Mouse (Mus musculus): ENCODE measurements at regions not wholly inside any gene's neighbourhood (a gene's known extent, or its start where the extent isn't known, plus 50 kb on each side); places are given as distances from the start of the nearest gene placed in this dataset.

DNA sequence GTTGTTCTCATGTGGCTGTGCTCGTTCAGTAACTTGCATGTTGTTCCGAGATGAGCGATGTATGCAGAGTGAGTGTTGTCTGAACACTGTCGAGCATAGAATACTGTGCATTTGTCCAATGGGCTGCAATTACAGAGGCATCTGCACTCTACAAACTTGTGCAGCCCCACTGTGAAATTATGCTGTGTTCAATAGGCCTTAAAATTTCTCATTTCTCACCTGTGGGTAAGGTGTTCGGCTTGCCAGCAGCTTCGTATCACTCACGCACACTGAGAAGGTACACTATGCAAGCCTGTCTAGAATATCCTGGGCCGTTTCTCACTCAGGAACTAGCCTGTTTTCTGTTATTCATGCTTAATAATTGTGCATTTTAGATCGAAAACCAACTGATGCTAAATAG lies 479.8 kb downstream of the Tmem182 start:
- Histone ChIP-seq H3K27ac (ENCODE audit: insufficient read depth, low read depth, low read length) (no peak overlapping the region), H3K27me3 (replicated peaks; ENCODE audit: control insufficient read depth, insufficient read depth, low read length) (no peaks in the 10 kb centered on the region), H3K36me3 (ENCODE audit: control insufficient read depth, insufficient read depth, low read length) (no peaks in the 10 kb centered on the region), H3K4me3 (ENCODE audit: insufficient read depth, low read depth, low read length) (no peak overlapping the region), H3K4me1 (ENCODE audit: control insufficient read depth, insufficient read depth, low read length) (no peaks in the 10 kb centered on the region)
- 88% methylated on average over 9 of the region's 9 CpGs for WGBS
- TF ChIP-seq POLR2A (IDR thresholded peaks at IDR 0.05; ENCODE audit: low read depth, low read length) (no peak), CTCF (conservative IDR thresholded peaks at IDR 0.05; ENCODE audit: insufficient read depth, insufficient read length, low read depth, low read length) (no peak)
- DNase-seq: no peak

DNA sequence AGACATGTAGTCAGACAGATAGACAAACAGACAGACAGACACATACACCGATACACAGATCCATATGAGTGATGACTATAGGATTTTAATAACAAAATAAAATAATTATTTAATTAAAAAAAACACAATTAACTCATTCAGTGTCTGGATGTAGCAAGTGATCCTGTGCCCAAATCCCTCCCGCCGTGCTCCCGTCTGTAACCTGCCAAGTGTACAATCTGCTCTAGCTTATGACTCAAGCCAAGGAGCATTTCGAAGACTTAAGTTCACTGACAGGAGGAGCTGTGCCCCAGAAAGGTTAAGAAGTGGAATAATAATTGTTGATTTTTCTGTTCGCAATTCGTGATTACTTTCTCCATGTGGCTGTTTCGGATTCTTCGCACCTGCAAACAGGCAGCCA lies 480.8 kb downstream of the Tmem182 start:
- Histone ChIP-seq H3K4me1 (ENCODE audit: control insufficient read depth, insufficient read depth, low read length) (no peaks in the 10 kb centered on the region), H3K4me3 (ENCODE audit: insufficient read depth, low read depth, low read length) (no peak overlapping the region), H3K27me3 (replicated peaks; ENCODE audit: control insufficient read depth, insufficient read depth, low read length) (no peaks in the 10 kb centered on the region), H3K27ac (ENCODE audit: insufficient read depth, low read depth, low read length) (no peak overlapping the region), H3K36me3 (ENCODE audit: control insufficient read depth, insufficient read depth, low read length) (no peaks in the 10 kb centered on the region)
- WGBS: 86% methylated on average over 9 of the region's 9 CpGs
- no peak for DNase-seq
- TF ChIP-seq CTCF (conservative IDR thresholded peaks at IDR 0.05; ENCODE audit: insufficient read depth, insufficient read length, low read depth, low read length) (no peak), POLR2A (IDR thresholded peaks at IDR 0.05; ENCODE audit: low read depth, low read length) (no peak)

DNA sequence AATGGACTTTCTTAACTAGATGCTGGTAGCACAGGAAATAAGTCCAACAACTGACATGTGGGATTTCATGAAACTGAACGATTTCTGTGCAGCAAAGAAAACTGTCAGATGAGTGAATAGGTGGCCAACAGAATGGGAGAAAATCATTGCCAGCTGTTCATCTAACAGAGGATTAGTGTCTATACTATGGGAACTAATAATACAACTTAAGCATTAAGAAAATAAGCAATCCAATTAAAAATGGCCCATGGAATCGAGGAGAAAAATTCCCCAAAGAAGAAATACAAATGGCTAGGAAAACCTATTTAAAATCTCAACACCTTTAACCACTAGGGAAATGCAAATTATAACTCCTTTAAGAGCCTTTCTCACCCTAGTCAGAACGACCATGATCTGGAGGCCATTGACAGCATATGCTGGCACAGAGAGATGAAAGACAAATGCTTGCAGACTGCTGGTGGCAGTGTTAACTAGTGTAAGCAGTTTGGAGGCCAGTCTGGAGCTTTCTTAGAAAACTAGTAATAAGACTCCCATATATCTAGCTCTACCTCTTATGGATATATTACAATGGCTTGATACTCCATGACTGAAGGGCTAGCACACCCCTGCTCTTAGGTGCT lies 521.6 kb downstream of the Tmem182 start:
- no peaks in the 10 kb centered on the region for H3K36me3 ChIP-seq (ENCODE audit: control insufficient read depth, insufficient read depth, low read length)
- H3K4me3 ChIP-seq (ENCODE audit: insufficient read depth, low read depth, low read length): no peak overlapping the region
- TF ChIP-seq POLR2A (IDR thresholded peaks at IDR 0.05; ENCODE audit: low read depth, low read length): no peak
- no peak overlapping the region for H3K27ac ChIP-seq (ENCODE audit: insufficient read depth, low read depth, low read length)
- WGBS: 53% methylated on average over 3 of the region's 3 CpGs
- DNase-seq: no peak
- H3K27me3 ChIP-seq (replicated peaks; ENCODE audit: control insufficient read depth, insufficient read depth, low read length): no peaks in the 10 kb centered on the region
- H3K4me1 ChIP-seq (ENCODE audit: control insufficient read depth, insufficient read depth, low read length): no peaks in the 10 kb centered on the region

DNA sequence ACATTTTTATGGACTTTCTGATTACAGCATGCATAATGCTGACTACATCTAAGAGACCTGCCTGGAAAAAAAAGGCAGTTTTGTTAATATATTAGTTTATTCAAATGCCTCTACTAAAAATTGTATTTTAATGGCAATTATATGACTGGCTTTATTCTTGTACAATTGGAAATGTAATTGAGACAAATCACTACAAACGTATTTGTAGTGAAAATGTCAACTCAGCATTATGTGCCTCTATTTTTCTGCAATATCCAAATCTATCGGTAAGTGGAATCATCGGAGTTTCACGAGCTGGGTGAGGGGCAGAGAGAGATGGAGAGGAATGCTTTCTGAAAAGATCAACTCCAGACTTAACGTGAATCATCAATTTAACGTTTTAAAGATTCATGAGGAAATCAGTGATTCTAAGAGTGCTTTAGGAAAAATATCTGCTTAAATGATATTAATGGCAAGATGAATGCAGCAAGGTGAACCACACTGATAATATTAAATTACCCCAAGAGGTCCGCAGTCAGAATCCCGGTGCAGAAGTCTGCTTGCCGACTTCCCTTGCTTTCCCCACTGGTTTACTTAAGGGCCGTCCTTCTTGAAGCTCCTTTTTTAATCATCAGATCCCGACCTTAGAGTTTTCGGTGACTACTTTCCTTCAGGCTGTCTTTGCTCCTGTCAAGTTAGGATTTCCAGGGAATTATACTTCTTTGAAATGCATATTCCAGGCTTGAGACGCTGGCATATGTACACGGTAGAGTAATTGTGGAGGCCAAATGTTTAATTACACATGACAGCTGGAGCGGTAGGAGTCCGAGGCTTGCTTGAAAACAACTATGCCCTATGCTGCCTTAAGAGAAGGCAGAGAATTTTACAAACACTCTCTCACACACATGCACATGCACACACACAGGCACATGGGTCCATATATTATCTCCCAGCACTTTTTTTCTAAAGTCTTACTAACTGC lies 544.7 kb downstream of the Tmem182 start:
- Histone ChIP-seq H3K27me3 (replicated peaks; ENCODE audit: control insufficient read depth, insufficient read depth, low read length) (no peaks in the 10 kb centered on the region), H3K36me3 (ENCODE audit: control insufficient read depth, insufficient read depth, low read length) (no peaks in the 10 kb centered on the region), H3K27ac (ENCODE audit: insufficient read depth, low read depth, low read length) (no peak overlapping the region), H3K4me1 (ENCODE audit: control insufficient read depth, insufficient read depth, low read length) (no peaks in the 10 kb centered on the region), H3K4me3 (ENCODE audit: insufficient read depth, low read depth, low read length) (no peak overlapping the region)
- WGBS: 72% methylated on average over 16 of the region's 16 CpGs
- no peak for TF ChIP-seq POLR2A (IDR thresholded peaks at IDR 0.05; ENCODE audit: low read depth, low read length)
- TF ChIP-seq CTCF (conservative IDR thresholded peaks at IDR 0.05; ENCODE audit: insufficient read depth, insufficient read length, low read depth, low read length): no peak
- DNase-seq: no peak

DNA sequence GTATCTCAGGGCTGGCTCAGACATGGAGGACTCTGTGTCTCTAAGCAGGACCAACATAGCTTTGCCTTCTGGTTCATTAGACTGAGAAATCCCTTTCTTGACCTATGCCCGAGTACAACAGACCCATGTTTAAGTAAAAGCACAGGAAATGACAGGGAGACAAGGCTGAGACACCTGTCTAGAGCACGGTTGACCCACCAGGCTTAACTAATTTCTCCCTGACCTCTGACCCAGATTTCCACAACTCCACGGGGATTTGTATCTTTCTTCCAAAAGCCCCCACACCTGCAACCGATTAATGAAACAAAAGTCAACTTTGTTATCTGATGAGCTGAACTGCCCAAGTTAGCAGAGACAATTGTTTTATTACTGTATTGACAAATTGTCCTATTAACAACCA lies 553.7 kb downstream of the Tmem182 start:
- TF ChIP-seq POLR2A (IDR thresholded peaks at IDR 0.05; ENCODE audit: low read depth, low read length) (no peak), CTCF (conservative IDR thresholded peaks at IDR 0.05; ENCODE audit: insufficient read depth, insufficient read length, low read depth, low read length) (no peak)
- Histone ChIP-seq H3K4me3 (ENCODE audit: insufficient read depth, low read depth, low read length) (no peak overlapping the region), H3K4me1 (ENCODE audit: control insufficient read depth, insufficient read depth, low read length) (no peaks in the 10 kb centered on the region), H3K36me3 (ENCODE audit: control insufficient read depth, insufficient read depth, low read length) (no peaks in the 10 kb centered on the region), H3K27me3 (replicated peaks; ENCODE audit: control insufficient read depth, insufficient read depth, low read length) (no peaks in the 10 kb centered on the region), H3K27ac (ENCODE audit: insufficient read depth, low read depth, low read length) (no peak overlapping the region)
- WGBS: 20% methylated on average over 4 of the region's 4 CpGs
- no peak for DNase-seq

DNA sequence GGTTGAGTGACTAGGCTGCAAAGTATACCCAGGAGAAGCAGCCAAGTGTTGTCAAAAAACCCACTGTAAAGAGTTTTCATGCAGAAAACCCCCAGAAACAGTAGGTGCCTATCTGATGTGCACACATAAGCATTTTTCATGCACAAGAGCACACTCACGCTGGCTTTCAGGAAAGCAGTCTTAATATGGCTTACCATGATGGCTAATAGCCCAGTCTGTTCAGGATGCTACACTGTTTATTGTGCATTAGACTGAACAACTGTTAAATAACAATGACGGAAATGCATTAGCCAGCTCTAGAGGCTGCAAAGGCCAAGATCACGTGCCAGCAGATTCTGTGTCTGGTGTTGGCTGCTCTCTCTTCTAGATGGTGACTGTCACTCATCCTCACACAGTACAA lies 556.1 kb downstream of the Tmem182 start:
- no peak overlapping the region for H3K27ac ChIP-seq (ENCODE audit: insufficient read depth, low read depth, low read length)
- 76% methylated on average over 3 of the region's 3 CpGs for WGBS
- H3K27me3 ChIP-seq (replicated peaks; ENCODE audit: control insufficient read depth, insufficient read depth, low read length): no peaks in the 10 kb centered on the region
- TF ChIP-seq CTCF (conservative IDR thresholded peaks at IDR 0.05; ENCODE audit: insufficient read depth, insufficient read length, low read depth, low read length): no peak
- no peak for TF ChIP-seq POLR2A (IDR thresholded peaks at IDR 0.05; ENCODE audit: low read depth, low read length)
- H3K36me3 ChIP-seq (ENCODE audit: control insufficient read depth, insufficient read depth, low read length): no peaks in the 10 kb centered on the region
- no peak for DNase-seq
- no peaks in the 10 kb centered on the region for H3K4me1 ChIP-seq (ENCODE audit: control insufficient read depth, insufficient read depth, low read length)
- no peak overlapping the region for H3K4me3 ChIP-seq (ENCODE audit: insufficient read depth, low read depth, low read length)

DNA sequence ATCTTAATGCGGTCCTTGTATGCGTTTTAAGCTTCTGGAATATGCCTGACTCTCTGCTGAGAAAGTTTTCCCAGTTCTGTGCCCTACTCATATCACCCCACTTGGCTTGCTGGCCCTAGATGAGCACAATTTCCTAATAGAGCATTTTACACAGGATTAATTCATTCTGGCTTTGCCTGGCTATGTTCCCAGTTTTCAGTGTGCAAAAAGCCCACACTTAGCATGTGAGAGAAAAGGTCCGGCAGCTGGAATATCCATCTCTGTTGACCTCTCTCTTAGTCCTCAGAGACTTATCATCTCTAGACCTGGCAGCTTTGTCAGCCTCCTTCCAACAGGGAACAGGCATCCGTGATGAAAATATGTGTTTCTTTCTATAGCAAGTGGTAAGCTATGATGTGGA lies 574.6 kb downstream of the Tmem182 start:
- Histone ChIP-seq H3K4me3 (ENCODE audit: insufficient read depth, low read depth, low read length) (no peak overlapping the region), H3K27ac (ENCODE audit: insufficient read depth, low read depth, low read length) (no peak overlapping the region), H3K36me3 (ENCODE audit: control insufficient read depth, insufficient read depth, low read length) (no peaks in the 10 kb centered on the region), H3K27me3 (replicated peaks; ENCODE audit: control insufficient read depth, insufficient read depth, low read length) (no peaks in the 10 kb centered on the region), H3K4me1 (ENCODE audit: control insufficient read depth, insufficient read depth, low read length) (no peaks in the 10 kb centered on the region)
- DNase-seq: no peak
- TF ChIP-seq POLR2A (IDR thresholded peaks at IDR 0.05; ENCODE audit: low read depth, low read length): no peak
- TF ChIP-seq CTCF (conservative IDR thresholded peaks at IDR 0.05; ENCODE audit: insufficient read depth, insufficient read length, low read depth, low read length): no peak
- WGBS: 67% methylated on average over 4 of the region's 4 CpGs
